Mouse (Mus musculus): Measurements from ENCODE around the gene Susd1.

- TF ChIP-seq CTCF (IDR thresholded peaks at IDR 0.05): no peak
- TF ChIP-seq POLR2A (IDR thresholded peaks at IDR 0.05; ENCODE audit: insufficient read depth, low read depth, low read length): no peak
These were observed 102.6 kb downstream of the Susd1 start for GRCm38 (mm10) chr4:59335616-59336438.
